Comparison of ENCODE assay signal across 26 mouse cellular contexts in genomic region chr10:61741873-61742272, GRCm38 (mm10). TPM values are rescaled to one million over a fixed set of nuclear protein-coding genes. Genes with fewer than 3 reads are reported as not detected.
DNase-seq lines count a peak whose midpoint lies in the region; ATAC-seq and TF ChIP-seq lines count a peak whose summit lies in the region.
"Had no signal": no experiment of that assay in that cellular context is flagged by ENCODE, and none has a peak within 500 bp of the region (broad histone marks: within the 10 kb centered on the region; RNA-seq: fewer than 3 reads in every experiment).

No protein-coding gene starts in this region.

- TF ChIP-seq RAD21 in MEL (IDR thresholded peaks at IDR 0.05; ENCODE audit: low read depth, low read length): no peak

- TF ChIP-seq POLR2A in MEL (IDR thresholded peaks at IDR 0.05; ENCODE audit: control insufficient read depth in 1 of 2, insufficient read depth in 1 of 2, low read depth in 1 of 2, low read length in 2 of 2, poor library complexity in 1 of 2): no peak

- no peak overlapping the region for H3K4me3 ChIP-seq in intestine, postnatal 0 days (ENCODE audit: low read depth, low read length)
- H3K4me3 ChIP-seq in intestine, embryonic 15.5 days (replicated peaks): no peak overlapping the region
- no peak overlapping the region for H3K4me3 ChIP-seq in lung, postnatal 0 days (ENCODE audit: low read depth, low read length)
- H3K4me3 ChIP-seq in MEL (ENCODE audit: control insufficient read depth in 1 of 2, insufficient read depth in 1 of 2, low read depth in 2 of 2, low read length in 2 of 2): no peak overlapping the region
- H3K4me3 ChIP-seq: embryonic facial prominence, embryonic 12.5 days; erythroblast, embryonic 14.5 days; hindbrain, embryonic 12.5 days; limb, embryonic 12.5 days; liver, embryonic 15.5 days; neural tube, embryonic 15.5 days; stomach, embryonic 15.5 days had no signal

- ATAC-seq in intestine, postnatal 0 days: no peak
- ATAC-seq in intestine, embryonic 15.5 days: no peak
- ATAC-seq in lung, postnatal 0 days: no peak
- no peak for ATAC-seq in erythroid progenitor cell, adult 5-6 weeks (replicated peaks; ENCODE audit: low FRiP score, poor library complexity, severe bottlenecking)
- ATAC-seq: forebrain, embryonic 14.5 days; inflammation-experienced regulatory T-cells, adult 6 months had no signal

- no peaks in the 10 kb centered on the region for H3K27me3 ChIP-seq in intestine, postnatal 0 days (replicated peaks; ENCODE audit: control insufficient read depth, insufficient read depth, low read length)
- no peaks in the 10 kb centered on the region for H3K27me3 ChIP-seq in intestine, embryonic 15.5 days (replicated peaks)
- H3K27me3 ChIP-seq in lung, postnatal 0 days (replicated peaks; ENCODE audit: insufficient read depth, low read length): no peaks in the 10 kb centered on the region
- H3K27me3 ChIP-seq in MEL (ENCODE audit: control insufficient read depth in 1 of 2, insufficient read depth in 2 of 2, low read length in 2 of 2): no peaks in the 10 kb centered on the region
- H3K27me3 ChIP-seq: embryonic facial prominence, embryonic 12.5 days; hindbrain, embryonic 12.5 days; limb, embryonic 12.5 days; liver, embryonic 15.5 days; neural tube, embryonic 15.5 days; stomach, embryonic 15.5 days had no signal

- H3K4me1 ChIP-seq in intestine, postnatal 0 days (replicated peaks; ENCODE audit: control insufficient read depth, insufficient read depth, low read length): no peaks in the 10 kb centered on the region
- H3K4me1 ChIP-seq in intestine, embryonic 15.5 days (replicated peaks): no peaks in the 10 kb centered on the region
- no peaks in the 10 kb centered on the region for H3K4me1 ChIP-seq in lung, postnatal 0 days (ENCODE audit: insufficient read depth, low read depth, low read length)
- H3K4me1 ChIP-seq in MEL (ENCODE audit: control insufficient read depth in 1 of 2, insufficient read depth in 2 of 2, low read length in 2 of 2): no peaks in the 10 kb centered on the region
- H3K4me1 ChIP-seq: embryonic facial prominence, embryonic 12.5 days; hindbrain, embryonic 12.5 days; limb, embryonic 12.5 days; liver, embryonic 15.5 days; neural tube, embryonic 15.5 days; stomach, embryonic 15.5 days had no signal

- H3K9me3 ChIP-seq in intestine, postnatal 0 days (ENCODE audit: control insufficient read depth): no peaks in the 10 kb centered on the region
- no peaks in the 10 kb centered on the region for H3K9me3 ChIP-seq in intestine, embryonic 15.5 days
- H3K9me3 ChIP-seq in lung, postnatal 0 days (ENCODE audit: low read length): no peaks in the 10 kb centered on the region
- H3K9me3 ChIP-seq in MEL (replicated peaks; ENCODE audit: insufficient read depth, low read length): no peaks in the 10 kb centered on the region
- H3K9me3 ChIP-seq: embryonic facial prominence, embryonic 12.5 days; hindbrain, embryonic 12.5 days; liver, embryonic 15.5 days; neural tube, embryonic 15.5 days; stomach, embryonic 15.5 days had no signal

- no peak for DNase-seq in lung, postnatal 0 days (ENCODE audit: low spot score)
- no peak for DNase-seq in lung, postnatal 4 days
- no peak for DNase-seq in MEL (ENCODE audit: low read depth, low spot score)
- peak; percentile 29 for DNase-seq in retina, postnatal 1 day
- DNase-seq in spleen, adult 12 weeks (ENCODE audit: low spot score): no peak
- DNase-seq: cerebellum, adult 9-10 months; gastrocnemius, postnatal 36 days; heart, postnatal 10 days; kidney, adult 9 months; kidney, postnatal 4 days; midbrain, embryonic 14.5 days; right cerebral cortex, postnatal 25 days; thymus, adult 2 months had no signal

- H3K9ac ChIP-seq in intestine, postnatal 0 days (ENCODE audit: low read depth, low read length): no peak overlapping the region
- no peak overlapping the region for H3K9ac ChIP-seq in intestine, embryonic 15.5 days
- H3K9ac ChIP-seq in lung, postnatal 0 days (replicated peaks; ENCODE audit: low read depth): no peak overlapping the region
- no peak overlapping the region for H3K9ac ChIP-seq in MEL (ENCODE audit: control insufficient read depth, low read depth, low read length, poor library complexity, severe bottlenecking)
- H3K9ac ChIP-seq: embryonic facial prominence, embryonic 12.5 days; hindbrain, embryonic 12.5 days; limb, embryonic 12.5 days; liver, embryonic 15.5 days; neural tube, embryonic 15.5 days; stomach, embryonic 15.5 days had no signal

- no peak overlapping the region for H3K27ac ChIP-seq in intestine, postnatal 0 days (ENCODE audit: low read depth, low read length)
- H3K27ac ChIP-seq in intestine, embryonic 15.5 days: no peak overlapping the region
- H3K27ac ChIP-seq in lung, postnatal 0 days (ENCODE audit: low read length): no peak overlapping the region
- no peak overlapping the region for H3K27ac ChIP-seq in MEL (ENCODE audit: control insufficient read depth, low read depth, low read length)
- H3K27ac ChIP-seq: embryonic facial prominence, embryonic 12.5 days; hindbrain, embryonic 12.5 days; limb, embryonic 12.5 days; liver, embryonic 15.5 days; neural tube, embryonic 15.5 days; stomach, embryonic 15.5 days had no signal

- no peaks in the 10 kb centered on the region for H3K79me2 ChIP-seq in MEL (ENCODE audit: control insufficient read depth, insufficient read depth, low read length, poor library complexity)

- peak; percentile 54 for TF ChIP-seq CTCF in intestine, postnatal 0 days (IDR thresholded peaks at IDR 0.05; ENCODE audit: low read depth)
- peak; percentile 54 for TF ChIP-seq CTCF in lung, postnatal 0 days (IDR thresholded peaks at IDR 0.05)
- TF ChIP-seq CTCF in MEL (IDR thresholded peaks at IDR 0.05 in 2 of 3, conservative IDR thresholded peaks at IDR 0.05 in 1 of 3; ENCODE audit: control insufficient read depth in 1 of 3, insufficient read depth in 1 of 3, low read depth in 2 of 3, low read length in 3 of 3, poor library complexity in 1 of 3, severe bottlenecking in 1 of 3): peak in 2 of 3 experiments; percentile 11 to 21; a peak in 2 of 6 replicates

- no peak for TF ChIP-seq EP300 in lung, postnatal 0 days (IDR thresholded peaks at IDR 0.05)
- no peak for TF ChIP-seq EP300 in MEL (IDR thresholded peaks at IDR 0.05; ENCODE audit: low read depth in 1 of 2, low read length in 2 of 2)

- H3K36me3 ChIP-seq in intestine, postnatal 0 days (ENCODE audit: control insufficient read depth, insufficient read depth): peaks cover 43% of the 10 kb centered on the region; the same call in 1 of the 2 replicates
- H3K36me3 ChIP-seq in intestine, embryonic 15.5 days: peaks cover 37% of the 10 kb centered on the region
- H3K36me3 ChIP-seq in lung, postnatal 0 days (ENCODE audit: insufficient read depth, low read length): no peaks in the 10 kb centered on the region
- no peaks in the 10 kb centered on the region for H3K36me3 ChIP-seq in MEL (ENCODE audit: control insufficient read depth in 1 of 2, insufficient read depth in 2 of 2, low read length in 2 of 2)
- H3K36me3 ChIP-seq: liver, embryonic 15.5 days had no signal

- WGBS in intestine, postnatal 0 days: 90% methylated on average over 4 of the region's 4 CpGs
- WGBS in intestine, embryonic 15.5 days: 90% methylated on average over 4 of the region's 4 CpGs
- WGBS in lung, postnatal 0 days: 87% methylated on average over 4 of the region's 4 CpGs

- no peak overlapping the region for H3K4me2 ChIP-seq in intestine, postnatal 0 days (replicated peaks; ENCODE audit: low read depth)
- no peak overlapping the region for H3K4me2 ChIP-seq in intestine, embryonic 15.5 days (replicated peaks)
- H3K4me2 ChIP-seq in lung, postnatal 0 days (replicated peaks; ENCODE audit: low read depth, low read length): no peak overlapping the region
- H3K4me2 ChIP-seq: embryonic facial prominence, embryonic 12.5 days; heart, embryonic 11.5 days; hindbrain, embryonic 12.5 days; limb, embryonic 12.5 days; liver, embryonic 15.5 days; neural tube, embryonic 15.5 days; stomach, embryonic 15.5 days had no signal

TF ChIP-seq in MEL, 35 proteins besides CTCF, POLR2A, EP300 and RAD21:
- peak; percentile 7; the same call in 1 of the 2 replicates for TF ChIP-seq SMC3 (IDR thresholded peaks at IDR 0.05; ENCODE audit: low read depth, low read length)
- no peak for TF ChIP-seq CHD2 (IDR thresholded peaks at IDR 0.05; ENCODE audit: low read length)

RNA-seq across cellular contexts. Expression of gene Aifm2, which starts 26.8 kb away (rescaled TPM):
- polyA plus RNA-seq in intestine, postnatal 0 days (2015; fragmentation: Nextera tagmentation; extraction: Ambion mirVana): 14.7 and 16.9 TPM in 2 replicates
- 17.3 and 19.2 TPM in 2 replicates for polyA plus RNA-seq in intestine, embryonic 15.5 days (2015; fragmentation: Nextera tagmentation; extraction: Ambion mirVana)
- polyA plus RNA-seq in lung, postnatal 0 days (2015; fragmentation: Nextera tagmentation; extraction: Ambion mirVana): 15.3 and 15.8 TPM in 2 replicates
- total RNA-seq in MEL (2012; rRNA removed): 13.2 and 13.4 TPM in 2 replicates
- polyA plus RNA-seq in MEL (2012; ENCODE audit: insufficient read depth in 1 of 2, insufficient read length in 2 of 2, low read depth in 1 of 2, low replicate concordance in 2 of 2, missing spikeins in 1 of 2): 10 to 100 TPM in 1 of 2 experiments, not detected in 1; 17.7 TPM
- total RNA-seq in erythroid progenitor cell, adult 5-6 weeks (2015; ENCODE audit: low replicate concordance): 1.3 and 6.5 TPM in 2 replicates
- 1.8 and 9.9 TPM in 2 replicates for total RNA-seq in erythroid progenitor cell, adult 5-6 weeks (2017; ENCODE audit: low replicate concordance)

RNA-seq across cellular contexts. Expression of gene H2afy2, which starts 42.1 kb away (rescaled TPM):
- 21.3 and 23.1 TPM in 2 replicates for polyA plus RNA-seq in intestine, postnatal 0 days (2015; fragmentation: Nextera tagmentation; extraction: Ambion mirVana)
- 90.4 and 108 TPM in 2 replicates for polyA plus RNA-seq in intestine, embryonic 15.5 days (2015; fragmentation: Nextera tagmentation; extraction: Ambion mirVana)
- polyA plus RNA-seq in lung, postnatal 0 days (2015; fragmentation: Nextera tagmentation; extraction: Ambion mirVana): 23.9 and 26.6 TPM in 2 replicates
- 0.07 TPM in 1 of 2 replicates, not detected in the other for total RNA-seq in MEL (2012; rRNA removed)
- polyA plus RNA-seq in MEL (2012; ENCODE audit: insufficient read depth in 1 of 2, insufficient read length in 2 of 2, low read depth in 1 of 2, low replicate concordance in 2 of 2, missing spikeins in 1 of 2): under 1 TPM in 1 of 2 experiments, not detected in 1; 0.25 TPM
- not detected in 2 replicates for total RNA-seq in erythroid progenitor cell, adult 5-6 weeks (2015; ENCODE audit: low replicate concordance)
- total RNA-seq in erythroid progenitor cell, adult 5-6 weeks (2017; ENCODE audit: low replicate concordance): not detected in 2 replicates
- polyA plus RNA-seq: erythroblast, embryonic 14.5 days; inflammation-experienced regulatory T-cells, adult 6 months had no signal

RNA-seq across cellular contexts. Expression of gene Tysnd1, which starts 46.6 kb away (rescaled TPM):
- polyA plus RNA-seq in intestine, postnatal 0 days (2015; fragmentation: Nextera tagmentation; extraction: Ambion mirVana): 22.2 and 24.7 TPM in 2 replicates
- 35.4 and 38.0 TPM in 2 replicates for polyA plus RNA-seq in intestine, embryonic 15.5 days (2015; fragmentation: Nextera tagmentation; extraction: Ambion mirVana)
- polyA plus RNA-seq in lung, postnatal 0 days (2015; fragmentation: Nextera tagmentation; extraction: Ambion mirVana): 18.3 and 20.8 TPM in 2 replicates
- 59.8 and 72.7 TPM in 2 replicates for total RNA-seq in MEL (2012; rRNA removed)
- 100 to 1,000 TPM in 1 of 2 experiments, not detected in 1; 119 TPM for polyA plus RNA-seq in MEL (2012; ENCODE audit: insufficient read depth in 1 of 2, insufficient read length in 2 of 2, low read depth in 1 of 2, low replicate concordance in 2 of 2, missing spikeins in 1 of 2)
- total RNA-seq in erythroid progenitor cell, adult 5-6 weeks (2015; ENCODE audit: low replicate concordance): 6.3 and 14.1 TPM in 2 replicates
- 3.5 and 7.3 TPM in 2 replicates for total RNA-seq in erythroid progenitor cell, adult 5-6 weeks (2017; ENCODE audit: low replicate concordance)

Comparison
In these comparisons a context has a peak if more than half of its experiments do, and no peak if none do; other contexts are left out.
1. RNA of gene H2afy2, which starts 42.1 kb away (polyA plus RNA-seq): 90.4 to 108 TPM in intestine, embryonic 15.5 days, 23.9 to 26.6 TPM in lung, postnatal 0 days and 21.3 to 23.1 TPM in intestine, postnatal 0 days; 0.25 TPM in MEL; every median in the first group is over 10 times any median in the second.
2. Peak in every context shown above with its lines, with median percentiles within 50 percentile points of each other: CTCF ChIP-seq.